Mouse (Mus musculus): ENCODE results near the gene Srsf6.

Gene Srsf6

DNA sequence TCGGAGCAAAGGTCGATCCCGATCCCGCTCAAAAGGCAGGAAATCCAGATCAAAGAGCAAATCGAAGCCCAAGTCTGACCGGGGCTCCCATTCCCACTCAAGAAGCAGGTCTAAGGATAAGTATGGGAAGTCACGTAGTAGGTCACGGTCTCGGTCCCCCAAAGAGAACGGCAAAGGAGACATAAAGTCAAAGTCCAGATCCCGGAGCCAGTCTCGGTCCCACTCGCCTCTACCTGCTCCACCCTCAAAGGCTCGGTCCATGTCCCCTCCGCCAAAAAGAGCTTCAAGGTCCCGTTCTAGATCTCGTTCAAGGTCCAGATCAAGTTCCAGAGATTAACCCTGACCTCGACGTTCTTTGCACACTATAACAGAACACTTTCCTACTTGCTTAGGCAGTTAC lies 3.1 kb downstream of the Srsf6 start:
- no peak for DNase-seq

DNA sequence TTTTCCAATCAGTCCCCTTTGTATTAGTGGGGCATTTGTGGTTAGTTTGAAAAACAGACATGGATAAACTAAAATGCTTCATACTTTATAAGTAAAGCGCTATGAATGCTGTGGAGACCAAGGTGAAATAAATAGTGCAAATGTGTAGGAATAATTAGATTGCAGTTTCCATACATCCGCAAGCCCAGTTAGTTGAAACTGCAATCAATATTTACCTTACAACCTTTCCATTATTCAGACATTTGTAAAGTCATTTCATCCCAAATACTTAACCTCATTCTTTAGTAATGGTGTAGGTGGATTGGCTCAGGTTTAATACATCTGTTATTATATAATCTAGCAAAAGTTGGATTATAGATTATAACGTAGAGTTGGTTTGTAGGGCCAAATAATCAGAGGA lies 4.4 kb downstream of the Srsf6 start:
- DNase-seq = no peak

DNA sequence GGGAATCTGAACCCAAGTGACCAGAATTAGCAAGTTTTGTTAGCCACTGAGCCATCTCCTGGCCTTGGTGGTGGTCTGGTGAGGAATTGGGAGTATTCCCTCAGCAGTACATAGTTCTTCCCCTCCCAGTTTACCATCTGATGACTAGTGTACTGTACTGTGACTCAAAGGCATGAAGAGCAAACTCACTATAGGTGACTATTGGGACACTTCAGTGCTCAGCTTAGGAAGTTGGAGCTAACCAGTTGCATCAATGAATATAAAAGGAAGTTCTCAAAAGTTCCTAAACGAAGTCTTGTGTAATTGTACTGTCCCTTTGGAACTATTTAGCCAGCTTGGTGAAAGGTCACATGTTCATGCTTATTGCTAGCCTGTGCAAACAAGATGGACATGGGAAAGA lies 8.2 kb downstream of the Srsf6 start:
- no peak for DNase-seq

DNA sequence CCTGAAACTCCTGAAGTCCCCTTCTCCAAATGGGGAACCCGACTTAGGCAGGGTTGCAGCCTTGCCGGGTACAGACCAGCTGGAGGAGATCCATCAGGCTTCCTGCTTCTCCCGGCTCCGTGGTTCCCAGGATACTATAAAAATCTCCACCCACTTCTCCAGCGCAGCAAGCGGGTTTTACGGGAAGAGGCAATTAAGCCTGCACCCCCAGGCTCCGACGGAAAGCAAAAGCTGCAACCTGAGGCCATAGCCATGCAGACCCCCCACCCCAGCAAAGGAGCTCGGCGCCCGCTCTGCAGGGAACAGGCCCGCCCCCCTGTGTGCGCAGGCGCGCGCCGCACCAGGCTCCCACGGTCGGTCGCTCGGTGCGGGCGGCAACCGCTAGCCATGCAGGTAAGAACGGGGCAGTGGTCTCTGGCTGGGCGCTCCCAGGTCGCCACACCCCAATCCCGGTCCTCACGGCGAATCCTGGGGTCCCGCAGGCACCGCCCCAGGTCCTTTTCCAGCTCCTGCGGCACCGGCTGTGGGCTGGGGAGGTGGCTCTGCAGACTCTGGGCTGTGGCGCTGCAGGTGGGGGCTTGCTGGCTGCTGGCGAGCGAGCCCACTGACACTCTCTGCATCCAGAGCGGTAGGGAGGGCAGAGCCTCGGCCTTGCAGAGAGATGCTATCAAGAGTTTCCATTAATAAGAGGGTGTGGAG lies 12.0 kb downstream of the Srsf6 start, which contains the start of gene L3mbtl1:
Gene L3mbtl1, plus strand, starts transcription at position 325 of the 699 bp plus-strand sequence.
- DNase-seq = no peak

DNA sequence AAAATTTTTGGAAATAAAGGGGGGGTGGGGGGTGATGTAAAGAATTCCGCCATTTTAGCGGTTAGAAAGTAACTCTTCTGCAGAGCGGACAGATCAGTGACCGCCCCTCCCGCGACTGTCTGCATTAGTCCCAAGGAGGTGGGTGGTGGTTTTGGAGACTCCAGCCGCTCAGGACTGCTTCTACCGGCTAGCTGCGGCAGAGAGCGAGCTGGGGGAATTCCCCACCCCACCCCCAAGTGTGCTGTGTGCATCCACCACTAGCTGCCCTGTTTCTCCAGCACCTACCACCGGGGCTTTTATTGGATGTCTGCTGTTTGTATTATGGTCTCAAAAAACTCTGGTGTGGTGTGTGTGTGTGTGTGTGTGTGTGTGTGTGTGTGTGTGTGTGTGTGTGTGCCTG lies 12.6 kb downstream of the Srsf6 start:
- no peak for DNase-seq

DNA sequence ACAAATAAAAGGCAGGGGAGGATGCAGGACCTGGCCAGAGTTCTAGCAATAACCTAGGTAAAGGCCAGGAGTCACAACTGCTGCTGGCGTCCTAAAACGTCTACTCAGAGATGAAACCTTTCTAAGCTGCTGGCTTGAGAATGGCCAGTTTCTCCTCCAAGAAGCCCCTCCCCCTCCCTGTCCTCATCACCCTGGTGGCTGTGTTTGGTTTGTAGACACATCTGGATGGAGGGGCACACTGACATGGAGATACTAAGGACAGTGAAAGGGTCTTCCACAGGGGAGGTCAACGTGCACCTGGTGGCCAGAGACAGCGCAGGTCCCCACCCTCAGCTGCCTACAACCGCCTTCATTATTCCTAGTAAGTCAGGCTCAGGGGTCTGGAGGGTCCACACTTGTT lies 15.6 kb downstream of the Srsf6 start:
- DNase-seq = no peak

DNA sequence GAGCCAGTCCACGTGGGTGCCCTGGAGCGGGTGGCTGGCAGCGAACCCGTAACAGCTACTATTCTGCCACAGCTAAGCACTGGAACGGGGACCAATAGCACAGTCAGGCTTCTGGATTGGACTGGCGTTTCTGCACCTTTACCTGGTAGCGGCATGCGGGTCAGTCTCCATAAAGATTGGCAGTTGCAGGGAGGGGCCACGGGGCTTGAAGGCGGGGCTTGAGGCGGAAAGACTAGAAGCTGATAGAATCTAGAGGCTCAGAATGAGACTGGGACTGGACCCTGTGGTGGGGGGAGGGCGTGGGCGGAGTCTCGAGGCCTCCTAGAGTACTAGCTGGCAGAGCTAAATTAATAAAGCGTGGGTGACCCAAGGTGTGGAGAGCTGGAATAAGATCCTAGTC lies 16.4 kb downstream of the Srsf6 start:
- peak; percentile 58 for DNase-seq

DNA sequence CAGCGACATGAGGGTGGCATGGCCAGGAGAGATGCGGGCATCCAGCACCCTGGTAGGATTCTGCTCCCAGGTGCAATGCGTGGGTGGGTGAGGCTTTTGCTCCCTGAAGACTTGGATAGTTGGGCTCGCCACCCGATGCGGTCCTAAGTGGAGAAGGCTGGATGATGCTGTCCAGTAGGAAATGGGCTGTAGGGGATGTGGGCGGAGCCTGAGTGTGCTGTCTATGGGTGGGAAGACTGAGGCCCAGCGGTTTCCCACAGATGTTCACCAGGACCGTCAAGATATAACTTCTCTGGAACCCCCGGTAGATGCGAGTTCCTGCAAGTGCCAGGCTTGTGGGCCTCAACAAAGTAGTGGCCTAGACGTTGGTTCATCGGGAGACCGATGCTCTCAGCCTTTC lies 16.9 kb downstream of the Srsf6 start:
- peak; percentile 34 for DNase-seq

DNA sequence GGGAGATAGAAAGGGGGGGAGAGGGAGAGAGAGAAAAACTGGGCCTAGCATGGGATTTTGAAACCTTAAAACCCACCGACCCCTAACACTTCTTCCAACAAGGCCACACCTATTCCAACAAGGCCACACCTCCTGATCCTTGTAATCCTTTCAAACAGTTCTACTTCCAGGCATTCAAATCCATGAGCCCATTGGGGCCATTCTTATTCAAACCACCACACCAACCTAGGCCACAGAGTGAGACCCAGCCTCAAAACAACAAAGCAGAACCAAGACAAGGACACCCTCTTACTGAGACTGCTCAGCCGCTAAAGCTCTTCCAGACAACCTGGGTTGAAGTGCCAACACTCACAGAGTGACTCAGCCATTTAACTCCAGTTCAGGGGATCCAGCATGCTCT lies 19.4 kb downstream of the Srsf6 start:
- DNase-seq = no peak

DNA sequence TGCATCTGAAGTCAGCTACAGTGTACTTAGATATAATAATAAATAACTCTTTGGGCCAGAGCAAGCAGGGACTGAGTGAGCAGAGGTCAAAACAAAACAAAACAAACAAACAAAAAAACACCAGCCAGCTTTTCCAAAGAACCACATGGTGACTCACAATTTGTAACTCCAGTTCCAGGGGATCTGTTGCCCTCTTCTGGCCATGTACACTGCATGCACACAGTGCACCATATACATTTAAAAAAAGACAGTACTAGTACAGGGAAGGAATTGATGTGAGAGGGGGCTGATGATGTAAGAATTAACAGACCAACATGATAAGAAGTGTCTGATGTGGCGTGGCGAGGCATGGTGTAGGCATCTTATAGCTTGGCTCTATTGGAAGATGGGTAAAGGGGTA lies 25.5 kb downstream of the Srsf6 start:
- DNase-seq = no peak

DNA sequence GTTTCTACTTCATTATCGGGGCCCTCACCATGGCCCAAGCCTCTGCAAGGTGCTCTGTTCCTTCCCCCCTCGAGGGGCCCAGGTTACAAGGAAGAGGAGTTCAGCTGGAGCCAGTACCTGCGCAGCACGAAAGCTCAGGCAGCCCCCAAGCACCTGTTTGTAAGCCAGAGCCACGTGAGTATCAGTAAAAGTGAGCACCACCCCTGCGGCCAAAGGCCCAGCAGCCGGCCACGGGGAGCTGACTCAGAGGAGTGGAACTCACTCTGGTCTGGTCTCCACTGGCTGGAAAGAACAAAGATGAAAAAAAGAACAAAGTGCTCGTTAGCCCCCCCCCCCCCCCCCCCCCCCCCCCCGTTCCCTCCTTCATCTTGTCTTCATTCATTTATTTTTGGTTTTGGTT lies 30.0 kb downstream of the Srsf6 start:
- no peak for DNase-seq

DNA sequence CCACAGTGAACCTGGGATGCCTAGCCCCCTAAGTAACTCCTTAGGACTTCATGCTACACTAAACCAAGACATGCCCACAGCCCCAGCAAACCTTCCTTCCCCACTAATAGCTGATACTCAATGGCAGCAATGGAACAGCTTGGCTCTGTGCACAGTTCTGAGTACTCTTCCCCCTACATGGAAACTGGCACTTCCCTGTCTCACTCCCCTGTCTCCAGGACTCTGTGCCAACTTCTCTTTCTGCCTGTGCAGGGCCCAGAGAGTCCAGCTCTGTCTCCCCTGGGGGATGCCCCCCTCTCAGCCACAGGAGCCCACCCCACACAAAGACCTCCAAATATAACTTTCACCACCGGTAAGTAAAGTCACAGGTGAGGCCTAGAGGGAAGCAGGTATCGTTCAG lies 35.4 kb downstream of the Srsf6 start:
- DNase-seq = no peak

DNA sequence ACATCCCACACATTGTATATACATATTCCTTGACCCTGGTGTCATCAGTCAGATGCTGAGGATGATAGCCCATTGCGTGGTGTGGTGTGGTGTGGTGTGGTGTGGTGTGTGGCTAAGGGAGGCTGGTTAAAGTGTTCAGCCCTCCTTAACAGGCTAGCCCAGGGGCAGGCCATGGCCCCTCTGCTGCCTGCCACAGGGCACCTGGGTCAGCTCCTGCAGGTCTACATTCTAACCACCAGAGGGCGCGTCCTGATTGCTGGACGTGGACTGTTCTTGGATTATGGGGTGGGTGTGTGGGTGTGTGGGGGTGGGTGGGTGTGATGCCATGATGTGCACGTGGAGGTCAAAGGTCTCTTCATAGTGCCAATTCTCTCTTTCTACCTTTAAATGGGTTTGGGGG lies 37.0 kb downstream of the Srsf6 start:
- peak; percentile 39 for DNase-seq

DNA sequence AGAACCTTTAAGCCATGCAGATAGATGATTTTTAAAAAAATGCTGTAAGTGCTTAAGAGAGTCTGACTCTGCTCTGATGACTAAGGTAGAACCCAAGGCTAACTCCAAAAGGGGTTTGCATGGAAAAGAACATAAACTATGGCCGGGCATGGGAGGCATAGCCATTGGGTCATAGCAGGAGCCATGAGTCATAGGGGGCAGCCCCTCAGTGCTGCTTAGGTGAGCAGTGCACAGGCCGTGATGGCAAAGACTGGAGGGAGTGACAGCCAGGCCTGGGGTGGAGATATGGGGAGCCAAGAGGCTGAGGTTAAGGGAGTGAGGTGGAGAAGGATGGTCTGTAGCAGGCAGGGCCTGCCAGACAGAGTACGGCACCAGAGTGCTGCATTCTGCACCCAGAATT lies 37.8 kb downstream of the Srsf6 start:
- no peak for DNase-seq

DNA sequence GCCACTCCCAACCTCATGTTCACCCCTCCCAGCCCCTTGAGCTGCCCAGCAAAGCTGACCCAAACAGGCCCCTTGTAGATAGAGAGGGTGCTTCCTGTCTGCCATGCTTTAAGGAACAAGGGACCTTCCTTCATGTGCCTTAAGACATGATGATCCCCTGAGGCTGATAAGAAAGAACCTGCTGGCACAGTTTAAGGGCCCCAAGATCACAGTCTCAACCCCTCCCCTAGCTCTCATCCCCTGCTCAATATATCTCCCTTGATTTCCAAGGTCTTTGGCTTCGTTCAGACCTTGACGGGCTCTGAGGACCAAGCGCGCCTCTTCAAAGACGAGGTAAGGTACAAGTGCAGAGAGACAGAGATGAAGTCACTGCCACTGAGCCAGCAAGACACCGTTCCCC lies 39.6 kb downstream of the Srsf6 start:
- no peak for DNase-seq

DNA sequence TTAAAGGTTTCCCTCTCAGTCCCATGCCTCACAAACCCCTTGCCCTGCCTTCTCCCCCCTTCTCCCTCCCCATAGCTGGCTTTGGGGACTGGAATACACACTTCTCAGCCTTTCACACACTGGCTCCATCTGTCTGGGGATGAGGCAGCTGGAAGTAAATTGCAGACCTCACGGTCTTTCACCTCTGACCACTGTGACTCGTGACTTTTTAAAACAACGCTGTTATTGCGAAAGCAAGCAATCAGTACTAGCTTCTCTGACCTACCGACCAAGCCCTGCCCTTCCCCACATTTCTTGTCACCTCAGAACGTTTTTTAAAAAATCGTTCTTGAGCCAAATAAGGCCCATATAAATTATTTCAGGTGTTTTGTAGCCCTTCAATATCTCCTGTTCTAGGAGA lies 41.4 kb downstream of the Srsf6 start:
- no peak for DNase-seq

DNA sequence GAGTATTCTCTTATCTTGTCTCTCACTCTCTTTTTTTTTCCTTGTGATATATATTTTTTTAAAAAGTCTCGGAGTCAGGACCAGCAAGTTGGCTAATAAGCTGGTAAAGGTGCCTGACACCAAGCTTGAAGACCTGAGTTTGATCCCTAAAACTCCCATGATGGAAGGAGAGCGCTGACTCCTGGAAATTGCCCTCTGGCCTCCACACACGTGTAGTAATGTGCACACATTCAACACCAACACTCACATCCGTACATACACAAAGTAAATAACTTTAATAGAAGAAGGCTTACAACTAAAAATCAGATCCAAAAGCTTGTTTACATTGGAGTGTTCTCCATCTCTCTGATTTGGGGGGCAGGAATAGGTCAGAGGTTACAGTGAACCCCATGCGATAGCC lies 41.9 kb downstream of the Srsf6 start:
- no peak for DNase-seq

DNA sequence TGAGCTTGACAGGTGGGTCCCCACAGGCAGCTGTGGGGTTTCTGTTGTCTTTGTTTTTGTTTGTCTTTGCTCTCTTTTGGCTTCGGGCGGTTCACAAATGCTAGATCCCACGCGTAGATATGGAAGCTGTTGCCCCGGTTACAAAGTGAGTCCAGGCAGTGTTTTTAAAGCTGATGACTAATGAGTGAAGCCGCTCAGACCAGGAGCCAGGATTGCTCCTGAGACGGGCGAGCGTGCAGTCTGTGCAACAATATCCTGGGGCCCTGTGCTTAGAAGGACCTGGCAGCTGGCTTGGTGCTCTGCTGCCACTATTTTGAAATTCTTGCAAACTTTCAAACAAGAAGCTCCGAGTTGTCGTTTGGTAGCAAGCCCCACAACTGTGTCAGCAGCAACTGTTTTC lies 42.3 kb downstream of the Srsf6 start:
- DNase-seq = no peak

DNA sequence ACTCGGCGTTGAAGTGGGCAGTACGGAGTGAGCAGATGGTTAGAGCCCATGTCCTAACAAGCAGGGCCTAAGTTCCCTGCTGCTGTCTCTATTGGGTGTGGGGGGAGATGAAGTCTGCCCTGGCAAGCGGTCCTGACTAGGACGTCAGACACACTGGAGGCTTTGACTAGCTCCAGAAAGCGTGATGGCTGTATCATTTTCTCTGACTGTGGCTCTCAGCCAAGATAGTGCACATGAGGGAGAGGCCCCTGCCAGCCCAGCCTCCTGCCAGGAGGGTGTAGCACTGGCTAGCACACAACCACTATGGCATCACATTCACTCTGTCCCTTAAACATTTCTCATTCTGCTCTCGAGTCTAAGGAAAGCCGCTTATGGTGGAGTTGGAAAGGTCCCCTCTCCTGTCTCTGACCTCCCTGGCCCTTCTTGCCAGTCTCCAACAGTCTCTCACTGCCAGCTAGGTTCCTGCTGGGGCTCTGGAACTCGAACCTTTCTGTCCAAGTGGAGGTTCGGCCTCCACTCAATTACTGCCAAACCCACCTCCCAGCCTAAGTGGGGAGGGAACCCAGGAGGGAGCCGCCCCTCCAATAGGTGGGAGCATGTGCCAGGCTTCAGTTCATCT lies 43.9 kb downstream of the Srsf6 start:
- no peak for DNase-seq

DNA sequence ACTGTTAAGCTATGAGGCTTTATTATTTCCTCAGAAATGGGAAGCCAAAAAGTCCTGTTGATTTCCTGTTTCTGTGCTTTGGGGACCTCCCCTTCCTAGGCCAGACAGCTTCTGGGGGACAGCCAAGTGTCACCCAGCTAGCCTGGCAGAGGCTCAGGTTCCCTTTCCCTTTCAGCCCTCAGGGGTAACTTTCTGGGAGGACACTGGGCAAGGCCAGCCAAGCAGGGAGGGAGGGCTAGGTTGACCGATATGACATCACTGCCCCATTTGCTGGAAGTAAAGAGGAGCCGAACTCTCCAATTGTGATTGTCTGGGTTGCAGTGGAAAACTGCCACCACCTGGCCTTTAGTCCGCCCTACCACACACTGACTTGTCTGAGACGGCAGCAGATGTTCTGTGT lies 44.7 kb downstream of the Srsf6 start:
- no peak for DNase-seq

DNA sequence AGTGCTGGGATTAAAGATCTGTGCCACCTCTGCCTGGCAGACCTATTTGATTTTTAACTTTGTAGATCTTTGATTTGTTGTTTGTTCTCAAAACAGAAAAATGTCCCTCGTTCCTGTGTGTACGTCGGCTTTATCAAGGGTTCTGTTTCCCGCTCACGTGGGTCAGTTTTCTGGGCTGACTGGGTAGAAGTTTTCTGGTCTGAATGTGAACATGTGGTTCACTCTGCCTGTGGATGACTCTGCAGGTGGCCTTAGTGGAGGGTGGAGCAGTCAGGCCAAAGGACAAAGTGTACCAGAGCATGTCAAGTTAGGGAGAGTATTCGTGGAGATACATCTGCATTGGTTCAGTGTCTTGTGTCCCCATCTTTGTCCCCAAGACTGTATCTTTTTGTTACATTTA lies 53.1 kb downstream of the Srsf6 start:
- no peak for DNase-seq

DNA sequence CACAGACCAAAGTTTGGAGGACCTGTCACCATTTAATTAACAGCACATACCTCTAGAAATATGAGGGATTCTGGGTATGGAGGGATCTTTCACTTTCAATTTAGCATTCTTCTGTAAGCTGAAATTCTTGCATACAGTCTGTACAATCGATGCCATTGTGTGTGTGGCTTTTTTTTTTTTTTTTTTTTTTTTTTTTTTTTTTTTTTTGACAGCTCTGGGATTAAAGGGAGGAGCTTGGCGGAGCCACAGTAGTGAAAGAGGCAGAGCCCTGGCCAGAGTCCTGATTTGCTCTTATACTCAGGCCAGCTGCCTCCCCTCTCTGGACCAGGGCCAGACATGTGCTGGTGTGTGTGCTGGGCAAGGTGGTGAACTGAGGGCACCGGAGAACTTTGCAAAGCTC lies 54.6 kb downstream of the Srsf6 start:
- peak; percentile 30 for DNase-seq
